Mouse (Mus musculus): Measurements from ENCODE around the gene Fam174b. TPM values are rescaled to one million over a fixed set of nuclear protein-coding genes. Genes with fewer than 3 reads are reported as not detected.

Fam174b gene
- 5.3 and 5.9 TPM in 2 replicates for polyA plus RNA-seq (2015; fragmentation: Nextera tagmentation; extraction: Ambion mirVana)

DNA sequence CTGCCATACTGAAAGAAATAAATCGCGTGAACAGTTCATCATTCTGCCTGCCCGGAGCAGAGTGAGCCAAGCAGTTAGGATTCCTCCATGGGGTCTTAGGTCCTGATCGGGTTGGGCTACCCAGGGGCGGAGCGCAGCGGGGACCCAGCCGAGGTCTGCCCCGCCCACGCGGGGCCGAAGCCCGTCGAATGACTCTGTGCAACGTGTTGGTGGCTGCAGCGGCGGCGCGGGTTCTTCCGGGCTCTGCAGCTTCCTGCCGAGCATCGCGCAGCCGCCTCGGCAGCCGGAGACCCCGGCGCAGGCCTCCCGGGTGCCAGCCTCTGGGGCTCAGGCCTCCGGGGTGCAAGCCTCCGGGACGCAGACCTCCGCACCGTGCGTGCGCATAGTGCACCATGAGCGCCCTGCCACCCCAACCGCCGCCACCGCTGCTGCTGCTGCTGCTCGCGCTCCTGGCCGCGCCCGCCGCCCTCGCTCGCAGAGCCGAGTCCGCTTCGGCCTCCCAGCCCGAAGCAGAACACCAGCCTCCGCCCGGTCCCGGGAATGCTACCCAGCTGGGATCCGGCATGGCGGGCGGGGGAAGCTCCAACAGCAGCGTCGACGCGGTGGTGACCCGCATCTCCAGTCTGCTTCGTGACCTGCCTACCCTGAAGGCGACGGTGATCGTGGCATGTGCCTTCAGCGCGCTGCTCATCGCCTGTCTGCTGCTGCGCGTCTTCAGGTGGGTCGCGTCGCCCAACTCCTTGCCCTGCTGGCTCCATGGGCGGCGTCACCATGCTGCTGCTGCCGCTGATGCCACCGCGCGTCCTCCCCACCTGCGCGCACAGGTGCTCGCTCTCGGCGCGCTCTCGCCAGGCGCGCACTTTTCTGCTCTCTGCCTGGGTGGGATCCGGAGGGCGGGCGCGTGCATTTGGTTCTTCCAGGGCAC, at the start of gene Fam174b:
TSS of gene Fam174b (plus strand) at position 192 of the 925 bp plus-strand sequence.
- 0 out of 2 replicates have a peak, but pooled peaks have one; percentile 31 for ATAC-seq (ENCODE audit: low read depth)
- Histone ChIP-seq H3K9me3 (replicated peaks) (no peaks in the 10 kb centered on the region), H3K27me3 (peaks cover 39% of the 10 kb centered on the region), H3K4me3 (replicated peaks) (peak within 1 kb of the TSS; percentile 55), H3K4me2 (peak within 1 kb of the TSS; percentile 70), H3K4me1 (replicated peaks) (peaks cover 13% of the 10 kb centered on the region), H3K9ac (peak within 1 kb of the TSS; percentile 51), H3K36me3 (no peaks in the 10 kb centered on the region), H3K27ac (no peak within 1 kb of the TSS)
- WGBS (ENCODE audit: insufficient replicate concordance), result 2% methylated on average over 94 of the region's 94 CpGs
- no peak for DNase-seq

DNA sequence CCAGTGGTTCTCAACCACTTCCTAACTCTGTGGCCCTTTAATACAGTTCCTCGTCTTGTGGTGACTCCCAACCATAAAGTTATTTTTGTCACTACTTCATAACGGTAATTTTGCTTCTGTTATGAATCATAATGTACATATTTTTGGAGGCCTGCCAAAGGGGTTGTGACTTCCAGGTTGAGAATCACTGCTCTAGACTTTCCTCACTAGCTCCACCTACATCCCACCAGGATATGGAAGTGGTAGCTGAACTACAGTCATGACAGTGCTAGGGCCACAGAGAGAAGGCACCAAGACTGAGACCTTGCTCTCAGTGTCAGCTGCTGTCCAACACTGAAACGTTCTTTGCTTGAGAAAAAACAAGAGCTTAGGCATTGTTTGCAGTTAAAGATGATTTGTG, 43.0 kb upstream of the Fam174b start:
- Histone ChIP-seq H3K4me3 (replicated peaks) (no peak overlapping the region), H3K27me3 (no peaks in the 10 kb centered on the region), H3K4me1 (replicated peaks) (no peaks in the 10 kb centered on the region), H3K4me2 (no peak overlapping the region), H3K9ac (no peak overlapping the region), H3K9me3 (replicated peaks) (no peaks in the 10 kb centered on the region), H3K36me3 (no peaks in the 10 kb centered on the region), H3K27ac (no peak overlapping the region)
- 40% methylated on average over 3 of the region's 3 CpGs for WGBS (ENCODE audit: insufficient replicate concordance)
- DNase-seq (no peak), ATAC-seq (ENCODE audit: low read depth) (no peak)

DNA sequence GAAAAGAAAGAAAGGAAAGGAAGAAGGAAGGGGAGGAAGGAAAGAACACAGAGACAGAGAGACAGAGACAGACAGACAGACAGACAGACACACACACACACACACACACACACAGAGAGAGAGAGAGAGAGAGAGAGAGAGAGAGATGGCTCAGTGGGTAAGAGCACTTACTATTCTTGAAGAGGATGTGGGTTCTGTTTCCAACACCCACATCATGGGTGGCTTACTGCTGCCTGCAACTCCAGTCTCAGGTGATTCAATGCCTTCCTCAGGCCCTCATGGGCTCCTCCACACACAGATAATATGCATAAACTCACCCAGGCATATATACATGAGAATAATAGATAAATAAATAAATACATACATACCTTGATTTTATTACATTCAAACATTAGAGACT, 35.8 kb upstream of the Fam174b start:
- H3K27ac ChIP-seq, result no peak overlapping the region
- no peak overlapping the region for H3K4me3 ChIP-seq (replicated peaks)
- no peak for ATAC-seq (ENCODE audit: low read depth)
- no peaks in the 10 kb centered on the region for H3K9me3 ChIP-seq (replicated peaks)
- no peak overlapping the region for H3K9ac ChIP-seq
- H3K27me3 ChIP-seq, result no peaks in the 10 kb centered on the region
- no peaks in the 10 kb centered on the region for H3K36me3 ChIP-seq
- no peaks in the 10 kb centered on the region for H3K4me1 ChIP-seq (replicated peaks)
- no peak for DNase-seq
- H3K4me2 ChIP-seq, result no peak overlapping the region

DNA sequence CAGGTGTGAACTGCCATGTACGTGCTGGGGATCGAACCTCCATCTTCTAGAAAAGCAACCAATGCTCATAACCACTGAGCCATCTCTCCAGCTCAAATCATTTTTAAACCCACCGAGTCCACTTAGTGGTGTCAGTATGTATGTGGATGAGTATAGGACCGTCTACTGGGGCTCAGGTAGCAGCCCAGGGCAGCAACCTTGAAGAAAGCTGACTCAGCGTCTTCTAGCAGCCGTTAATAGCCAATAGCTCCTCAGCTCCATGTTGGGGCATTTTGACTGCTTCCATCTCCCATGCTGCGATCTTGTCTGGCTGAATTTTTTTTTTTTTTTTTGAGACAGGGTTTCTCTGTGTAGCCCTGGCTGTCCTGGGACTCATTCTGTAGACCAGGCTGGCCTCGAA, 26.6 kb upstream of the Fam174b start:
- Histone ChIP-seq H3K9ac (no peak overlapping the region), H3K27ac (no peak overlapping the region), H3K4me1 (replicated peaks) (no peaks in the 10 kb centered on the region), H3K4me2 (no peak overlapping the region), H3K4me3 (replicated peaks) (no peak overlapping the region), H3K27me3 (no peaks in the 10 kb centered on the region), H3K9me3 (replicated peaks) (no peaks in the 10 kb centered on the region), H3K36me3 (no peaks in the 10 kb centered on the region)
- DNase-seq (no peak), ATAC-seq (ENCODE audit: low read depth) (no peak)
- 64% methylated on average over 8 of the region's 8 CpGs for WGBS (ENCODE audit: insufficient replicate concordance)

DNA sequence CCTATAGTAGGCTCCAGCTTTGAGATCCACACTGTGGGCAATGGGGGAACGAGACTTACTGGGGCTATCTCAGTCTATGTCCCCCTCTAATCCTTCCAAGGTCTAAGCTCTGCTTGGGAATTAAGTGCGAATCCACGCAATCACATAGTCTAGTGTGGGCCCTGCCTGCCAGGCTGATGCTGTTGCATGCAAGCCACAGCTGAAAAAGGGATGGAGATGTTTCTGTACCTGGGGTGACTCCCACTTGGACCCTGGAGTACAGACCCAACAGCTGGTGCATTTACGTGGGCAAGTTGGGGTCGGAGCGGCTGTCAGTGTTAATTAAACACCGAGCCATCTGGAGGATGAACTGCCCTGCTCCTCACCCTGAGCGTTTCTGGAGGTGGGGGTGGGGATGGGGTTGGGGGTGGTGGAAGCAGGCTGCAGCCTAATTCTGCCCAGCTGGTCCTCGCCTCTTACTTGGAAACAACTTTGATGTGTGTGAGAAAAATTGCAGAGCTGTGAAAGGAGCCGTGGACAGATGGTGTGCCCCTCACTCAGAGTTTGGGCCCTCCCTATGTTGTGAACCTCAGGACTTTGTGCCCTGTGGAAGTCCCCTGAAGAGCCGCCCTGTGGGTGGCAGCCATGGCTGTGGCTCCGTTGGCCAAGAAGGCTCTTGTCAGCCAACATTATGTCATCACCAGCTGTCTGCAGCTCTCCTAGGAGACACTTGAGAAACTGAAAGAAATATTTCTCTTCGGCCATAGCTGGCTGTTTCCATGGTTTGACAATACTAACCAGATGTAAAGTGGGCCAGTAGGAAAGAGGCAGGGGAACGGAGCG, 24.0 kb upstream of the Fam174b start:
- H3K9me3 ChIP-seq (replicated peaks), result no peaks in the 10 kb centered on the region
- 65% methylated on average over 15 of the region's 15 CpGs for WGBS (ENCODE audit: insufficient replicate concordance)
- ATAC-seq (ENCODE audit: low read depth) (no peak), DNase-seq (no peak)
- no peak overlapping the region for H3K4me3 ChIP-seq (replicated peaks)
- H3K27me3 ChIP-seq, result no peaks in the 10 kb centered on the region
- no peaks in the 10 kb centered on the region for H3K36me3 ChIP-seq
- no peaks in the 10 kb centered on the region for H3K4me1 ChIP-seq (replicated peaks)
- no peak overlapping the region for H3K4me2 ChIP-seq
- no peak overlapping the region for H3K27ac ChIP-seq
- no peak overlapping the region for H3K9ac ChIP-seq

DNA sequence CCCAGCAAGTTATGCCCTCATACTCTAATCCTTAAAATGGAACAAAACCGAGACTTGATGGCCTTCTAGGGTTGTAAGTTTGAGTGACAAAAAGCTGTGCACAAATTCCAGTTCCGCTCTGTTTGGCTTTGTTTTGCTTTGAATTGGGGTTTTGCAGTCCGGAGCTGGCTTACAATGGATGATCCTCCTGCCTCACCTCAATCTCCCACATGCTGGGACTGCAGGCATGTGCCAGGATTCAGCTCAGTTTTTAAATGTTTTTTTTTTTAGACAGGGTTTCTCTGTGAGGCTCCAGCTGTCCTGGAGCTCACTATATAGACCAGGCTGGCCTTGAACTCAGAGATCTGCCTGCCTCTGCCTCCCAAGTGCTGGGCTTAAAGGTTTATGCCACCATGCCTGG, 23.3 kb upstream of the Fam174b start:
- no peak overlapping the region for H3K9ac ChIP-seq
- DNase-seq (no peak), ATAC-seq (ENCODE audit: low read depth) (no peak)
- no peaks in the 10 kb centered on the region for H3K4me1 ChIP-seq (replicated peaks)
- no peaks in the 10 kb centered on the region for H3K9me3 ChIP-seq (replicated peaks)
- 73% methylated on average over 3 of the region's 3 CpGs for WGBS (ENCODE audit: insufficient replicate concordance)
- no peaks in the 10 kb centered on the region for H3K27me3 ChIP-seq
- H3K36me3 ChIP-seq, result no peaks in the 10 kb centered on the region
- H3K4me2 ChIP-seq, result no peak overlapping the region
- no peak overlapping the region for H3K4me3 ChIP-seq (replicated peaks)
- H3K27ac ChIP-seq, result no peak overlapping the region

DNA sequence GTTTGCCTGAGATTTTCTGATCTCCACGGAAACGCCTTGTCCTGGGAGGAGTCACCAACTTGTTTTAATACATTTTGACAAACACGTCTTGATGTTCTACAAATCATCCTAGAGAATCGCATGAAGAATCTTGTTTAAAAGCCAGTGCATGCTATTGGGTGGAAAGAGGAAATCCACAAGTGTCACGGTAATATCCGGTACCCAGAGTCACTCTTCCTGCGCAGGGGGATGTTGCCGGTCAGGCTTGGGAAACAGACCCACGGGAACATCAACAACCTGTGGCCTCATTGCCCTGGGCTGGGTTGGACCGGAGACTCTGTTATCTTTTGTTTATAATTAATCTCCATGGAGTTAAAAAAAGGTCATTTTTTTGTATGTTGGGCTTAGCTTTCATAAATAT, 22.1 kb upstream of the Fam174b start:
- Histone ChIP-seq H3K4me2 (no peak overlapping the region), H3K36me3 (no peaks in the 10 kb centered on the region), H3K27me3 (no peaks in the 10 kb centered on the region), H3K9ac (no peak overlapping the region), H3K4me1 (replicated peaks) (no peaks in the 10 kb centered on the region), H3K4me3 (replicated peaks) (no peak overlapping the region), H3K9me3 (replicated peaks) (no peaks in the 10 kb centered on the region), H3K27ac (no peak overlapping the region)
- DNase-seq, result no peak
- 58% methylated on average over 10 of the region's 10 CpGs for WGBS (ENCODE audit: insufficient replicate concordance)
- no peak for ATAC-seq (ENCODE audit: low read depth)

DNA sequence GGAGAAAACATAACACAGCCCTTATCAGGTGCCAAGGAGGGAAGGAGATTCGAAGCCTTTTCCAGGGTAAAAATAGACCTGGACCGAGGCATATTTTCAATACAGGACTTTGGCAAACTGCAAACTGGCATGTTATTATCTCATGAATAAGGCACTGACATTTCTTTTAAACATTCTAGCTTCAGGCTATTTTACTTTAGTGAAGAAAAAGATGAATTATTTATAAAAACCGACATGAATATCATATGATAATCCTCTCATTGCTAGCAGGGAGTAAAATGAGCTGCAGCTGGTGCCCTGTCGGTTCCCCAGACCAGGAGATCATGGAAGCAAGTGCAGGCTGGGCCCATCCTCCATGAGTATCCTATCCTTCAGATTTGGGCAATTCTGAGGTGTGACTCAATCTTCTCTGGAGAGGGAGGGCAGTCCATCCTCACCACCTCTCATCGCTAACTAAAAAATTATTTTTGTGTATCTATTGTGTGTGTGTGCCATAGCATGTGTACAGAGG, 21.6 kb upstream of the Fam174b start:
- no peak for ATAC-seq (ENCODE audit: low read depth)
- 54% methylated on average over 5 of the region's 5 CpGs for WGBS (ENCODE audit: insufficient replicate concordance)
- Histone ChIP-seq H3K9me3 (replicated peaks) (no peaks in the 10 kb centered on the region), H3K4me1 (replicated peaks) (no peaks in the 10 kb centered on the region), H3K4me2 (no peak overlapping the region), H3K4me3 (replicated peaks) (no peak overlapping the region), H3K9ac (no peak overlapping the region), H3K36me3 (no peaks in the 10 kb centered on the region), H3K27ac (no peak overlapping the region), H3K27me3 (no peaks in the 10 kb centered on the region)
- DNase-seq, result no peak

DNA sequence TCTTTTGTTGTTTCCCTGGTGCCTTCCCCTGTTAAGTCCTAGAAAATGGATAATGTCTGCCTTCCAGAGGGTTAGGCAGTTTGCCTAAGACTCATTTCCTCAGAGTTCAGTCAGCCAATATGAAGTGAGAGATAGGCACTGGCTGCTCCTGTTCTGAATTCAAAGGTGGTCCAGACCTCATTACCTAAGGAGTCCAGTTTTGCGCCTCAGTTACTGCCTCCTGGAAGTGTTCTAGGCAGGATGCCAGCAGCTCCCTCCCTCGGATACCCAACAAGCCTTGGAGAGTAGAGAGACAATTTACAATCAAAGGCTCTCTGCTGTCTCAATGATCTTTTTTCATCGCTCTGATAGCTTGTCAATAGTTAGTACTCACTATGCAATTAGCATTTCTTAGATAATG, 19.1 kb upstream of the Fam174b start:
- no peak overlapping the region for H3K27ac ChIP-seq
- H3K4me2 ChIP-seq, result no peak overlapping the region
- ATAC-seq (ENCODE audit: low read depth), result no peak

DNA sequence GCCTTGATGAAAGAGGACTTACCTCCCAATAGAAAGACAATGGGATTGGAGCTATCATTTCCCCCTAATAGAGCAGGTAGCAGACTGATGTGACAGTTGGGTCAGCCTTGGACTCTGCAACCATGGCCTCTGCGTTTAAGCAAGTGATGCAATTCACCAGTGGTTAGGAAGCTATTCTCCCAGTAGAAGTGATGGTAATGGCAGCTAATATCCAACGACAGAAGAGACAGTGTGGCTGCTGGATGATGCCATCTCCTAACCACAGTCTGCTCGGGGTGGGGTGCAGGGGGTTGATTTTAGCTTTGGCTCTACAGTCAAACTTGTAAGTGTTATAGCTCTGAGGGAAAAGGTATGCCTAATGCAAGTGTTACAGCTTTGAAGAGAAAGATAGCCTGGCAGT, 18.3 kb upstream of the Fam174b start:
- H3K4me3 ChIP-seq (replicated peaks), result no peak overlapping the region
- 37% methylated on average over 3 of the region's 3 CpGs for WGBS (ENCODE audit: insufficient replicate concordance)

More for the DNA sequence above, 19.1 kb upstream of the Fam174b start:
- no peaks in the 10 kb centered on the region for H3K27me3 ChIP-seq
- no peak overlapping the region for H3K9ac ChIP-seq
- WGBS (ENCODE audit: insufficient replicate concordance), result 65% methylated on average over 3 of the region's 3 CpGs
- H3K4me1 ChIP-seq (replicated peaks), result no peaks in the 10 kb centered on the region
- H3K4me3 ChIP-seq (replicated peaks), result no peak overlapping the region
- no peaks in the 10 kb centered on the region for H3K9me3 ChIP-seq (replicated peaks)
- no peak for DNase-seq
- H3K36me3 ChIP-seq, result no peaks in the 10 kb centered on the region

DNA sequence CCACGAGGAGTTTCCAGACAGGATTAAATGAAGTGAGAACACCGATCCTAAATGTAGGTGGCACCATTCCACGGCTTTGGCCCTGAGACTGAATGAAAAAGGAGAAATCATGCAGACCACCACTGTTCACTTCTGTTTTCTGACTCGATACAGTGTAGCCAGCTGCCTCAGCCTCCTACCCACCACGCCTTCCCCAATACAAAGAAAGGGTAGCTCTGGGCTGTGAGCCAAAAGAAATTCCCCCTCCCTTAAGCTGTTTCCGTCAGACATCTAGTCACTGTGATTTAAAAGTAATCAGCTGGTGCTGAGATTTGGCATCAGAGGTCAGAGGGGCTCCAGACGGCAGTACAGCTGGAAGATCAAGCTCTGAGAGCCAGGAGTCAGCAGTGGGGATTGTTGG, 10.2 kb upstream of the Fam174b start:
- Histone ChIP-seq H3K36me3 (no peaks in the 10 kb centered on the region), H3K4me2 (no peak overlapping the region), H3K9ac (no peak overlapping the region), H3K4me3 (replicated peaks) (no peak overlapping the region), H3K27ac (no peak overlapping the region), H3K9me3 (replicated peaks) (no peaks in the 10 kb centered on the region; the same call in 1 of the 2 replicates), H3K27me3 (no peaks in the 10 kb centered on the region), H3K4me1 (replicated peaks) (no peaks in the 10 kb centered on the region)
- DNase-seq (no peak), ATAC-seq (ENCODE audit: low read depth) (no peak)
- 52% methylated on average over 7 of the region's 7 CpGs for WGBS (ENCODE audit: insufficient replicate concordance)

More for the DNA sequence above, 18.3 kb upstream of the Fam174b start:
- no peaks in the 10 kb centered on the region for H3K36me3 ChIP-seq
- H3K9ac ChIP-seq, result no peak overlapping the region
- H3K27ac ChIP-seq, result no peak overlapping the region
- H3K4me2 ChIP-seq, result no peak overlapping the region
- no peak for ATAC-seq (ENCODE audit: low read depth)
- H3K4me1 ChIP-seq (replicated peaks), result no peaks in the 10 kb centered on the region
- no peaks in the 10 kb centered on the region for H3K9me3 ChIP-seq (replicated peaks)
- H3K27me3 ChIP-seq, result no peaks in the 10 kb centered on the region
- DNase-seq, result no peak
